Mouse (Mus musculus) mature B cell (primary cell): ENCODE data around the gene Thap8.

Source experiments
- in situ Hi-C: fragments of 300-500 bp; cut with MboI; formaldehyde crosslinking; loops from 2 replicates; pipeline ENCODE4 v1.14.3; 2019

The Thap8 gene

DNA sequence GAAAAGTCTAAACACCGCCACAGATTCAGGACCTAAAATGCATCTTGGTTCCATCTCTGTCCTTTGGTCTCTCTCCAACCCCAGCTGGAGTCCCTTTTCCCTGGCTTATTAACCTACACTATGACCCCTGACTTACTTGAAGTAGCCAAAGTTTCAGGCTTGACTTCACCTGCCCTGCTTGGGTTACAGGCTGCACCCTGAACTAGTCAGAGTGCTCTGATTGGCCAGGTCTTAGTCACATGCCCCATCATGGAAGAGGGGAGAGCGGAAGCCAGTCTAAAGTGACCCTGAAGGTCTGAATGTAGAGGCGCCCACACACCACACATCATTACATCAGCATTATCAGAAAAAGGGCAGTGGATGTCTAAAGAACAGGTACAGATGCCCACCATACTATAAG is 38.2 kb downstream of the Thap8 start:
- in situ Hi-C loops, result no loop called here

DNA sequence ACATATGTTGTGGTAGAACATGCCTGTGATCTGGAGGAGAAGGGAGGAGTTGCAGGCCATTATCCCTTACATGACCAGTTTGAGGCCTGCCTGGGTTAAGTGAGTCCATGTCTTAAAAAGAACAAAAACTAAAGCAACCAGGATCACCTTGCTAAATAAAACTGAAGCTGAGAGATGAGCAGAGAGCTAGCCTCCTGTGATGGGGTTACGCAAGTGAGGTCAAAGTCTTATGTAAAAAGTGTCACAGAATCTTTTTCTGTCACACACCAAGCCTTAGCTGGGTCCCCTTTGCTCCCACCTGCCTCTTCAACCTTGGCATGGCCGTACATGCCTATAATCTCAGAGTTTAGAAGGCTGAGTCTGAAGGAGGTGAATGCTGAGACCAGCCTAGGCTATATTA is 41.1 kb downstream of the Thap8 start:
- in situ Hi-C loops, result no loop called here

DNA sequence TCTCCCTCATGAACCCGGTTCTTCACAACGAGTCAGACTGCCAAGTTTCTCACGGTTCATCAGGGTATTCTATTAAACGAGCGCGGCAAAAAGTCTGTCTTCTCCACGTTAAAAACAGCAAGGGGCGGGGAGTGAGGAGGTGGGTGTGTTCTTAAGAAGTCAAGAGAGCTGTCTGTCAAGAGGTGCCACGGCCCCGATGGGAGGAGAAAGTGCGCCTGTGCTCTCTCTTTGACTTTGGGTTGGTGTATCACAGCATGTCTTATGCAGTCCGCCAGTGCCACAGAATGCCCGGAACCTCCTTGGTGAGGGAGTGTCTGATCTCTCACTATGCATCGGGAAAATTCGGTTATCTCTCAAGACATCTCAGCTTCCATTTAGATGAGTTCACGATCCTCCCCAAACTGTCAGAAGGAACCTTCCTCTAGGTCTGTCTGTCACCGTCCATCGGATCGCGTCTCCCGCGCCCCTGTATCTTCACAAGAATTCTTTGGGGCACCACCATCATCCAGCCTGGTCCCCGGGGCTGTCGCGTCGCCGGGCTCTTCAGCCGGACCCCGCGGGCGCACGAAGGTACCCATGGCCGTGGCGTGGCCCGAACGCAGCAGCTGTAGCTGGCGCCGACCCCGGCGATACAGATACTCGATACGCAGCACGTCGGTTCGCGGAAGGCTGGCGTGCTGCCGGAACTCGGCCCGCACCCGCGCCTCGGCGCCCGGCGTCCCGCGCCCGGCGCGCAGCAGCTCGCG is 41.8 kb downstream of the Thap8 start, which contains the start of gene E130208F15Rik:
E130208F15Rik (plus strand) TSS at position 202 of the 746 bp plus-strand sequence.
- in situ Hi-C loops, result no loop called here

DNA sequence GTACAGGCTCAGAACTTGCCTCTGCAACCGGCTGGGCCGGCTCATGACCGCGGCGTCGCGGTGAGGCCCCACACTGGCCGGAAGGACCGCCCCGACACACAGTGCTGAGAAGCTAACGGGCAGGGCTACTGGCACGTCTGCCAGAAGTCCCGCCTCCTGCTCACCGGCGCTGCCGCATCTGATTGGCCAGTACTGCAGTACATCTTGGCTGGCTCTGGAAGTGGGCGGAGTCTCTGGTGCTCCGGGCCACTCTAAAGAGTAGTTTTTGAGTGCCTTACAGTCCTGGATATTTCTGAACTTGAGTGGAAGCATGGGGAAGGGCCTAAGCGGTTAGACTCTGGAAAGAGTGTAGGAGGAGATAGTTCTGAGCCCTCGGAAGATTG is 42.4 kb downstream of the Thap8 start:
- in situ Hi-C loops, result no loop called here

DNA sequence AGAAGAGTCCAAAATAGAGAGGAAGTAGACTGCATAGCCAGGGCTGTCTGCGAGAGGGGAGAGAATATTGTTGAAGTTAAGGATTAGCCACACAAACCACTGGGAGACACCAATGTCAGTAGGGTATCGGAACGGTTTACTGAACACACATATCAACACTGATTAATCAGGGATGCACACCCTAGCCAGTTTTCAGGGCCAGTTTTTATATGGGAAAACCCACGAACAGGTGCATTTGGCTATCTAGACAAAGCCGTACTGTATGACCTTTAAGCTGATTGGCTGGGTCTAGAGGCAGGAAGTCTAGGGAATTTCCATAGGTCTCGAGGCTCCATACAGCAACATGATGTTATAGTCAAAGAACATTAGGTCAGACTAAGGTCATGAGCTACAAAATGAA is 43.0 kb downstream of the Thap8 start:
- in situ Hi-C loops, result no loop called here

- in situ Hi-C loops, result no loop called here
Observed at GRCm38 (mm10) chr7:30323795-30324194, 43.9 kb downstream of the Thap8 start, which contains the start of gene Sdhaf1. Gene Sdhaf1 (minus strand): TSS chr7:30323895.

GRCm38 (mm10) chr7:30324300-30324944 is 44.5 kb downstream of the Thap8 start:
- in situ Hi-C loops, result no loop called here

GRCm38 (mm10) chr7:30325364-30325763 is 45.5 kb downstream of the Thap8 start:
- in situ Hi-C loops, result no loop called here

- in situ Hi-C loops, result no loop called here
Observed at GRCm38 (mm10) chr7:30326427-30326826, 46.5 kb downstream of the Thap8 start.

- in situ Hi-C loops, result no loop called here
Observed at GRCm38 (mm10) chr7:30327140-30327539, 47.2 kb downstream of the Thap8 start.

GRCm38 (mm10) chr7:30328379-30328778 is 48.5 kb downstream of the Thap8 start:
- in situ Hi-C loops, result no loop called here

GRCm38 (mm10) chr7:30331887-30332286 is 52.0 kb downstream of the Thap8 start:
- in situ Hi-C loops, result no loop called here

- in situ Hi-C loops, result no loop called here
Observed at GRCm38 (mm10) chr7:30332622-30333259, 52.8 kb downstream of the Thap8 start.

DNA sequence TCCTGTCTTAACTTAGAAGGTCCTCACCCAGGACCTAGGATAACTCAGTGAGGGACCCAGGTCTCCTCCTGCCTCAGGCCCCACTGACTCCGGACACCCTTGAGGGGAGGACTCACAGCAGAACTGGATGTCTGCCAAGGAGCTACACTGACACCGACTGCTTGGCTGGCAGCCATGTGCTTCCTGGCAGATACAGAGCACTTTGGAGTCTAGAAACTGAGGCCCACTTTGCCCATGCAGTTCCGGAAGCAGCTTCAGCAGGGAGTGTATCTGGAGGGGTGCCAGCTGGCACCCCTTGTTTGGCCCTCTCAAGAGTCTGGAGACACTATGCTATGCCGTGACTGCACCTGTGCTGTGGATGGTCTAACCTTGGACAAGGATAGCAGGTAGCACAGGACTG is 53.5 kb downstream of the Thap8 start:
- in situ Hi-C loops, result no loop called here

- in situ Hi-C loops, result no loop called here
Observed at GRCm38 (mm10) chr7:30334563-30334962, 54.7 kb downstream of the Thap8 start.

- in situ Hi-C loops, result no loop called here
Observed at GRCm38 (mm10) chr7:30335688-30336087, 55.8 kb downstream of the Thap8 start.

- in situ Hi-C loops, result no loop called here
Observed at GRCm38 (mm10) chr7:30336384-30336783, 56.5 kb downstream of the Thap8 start.

DNA sequence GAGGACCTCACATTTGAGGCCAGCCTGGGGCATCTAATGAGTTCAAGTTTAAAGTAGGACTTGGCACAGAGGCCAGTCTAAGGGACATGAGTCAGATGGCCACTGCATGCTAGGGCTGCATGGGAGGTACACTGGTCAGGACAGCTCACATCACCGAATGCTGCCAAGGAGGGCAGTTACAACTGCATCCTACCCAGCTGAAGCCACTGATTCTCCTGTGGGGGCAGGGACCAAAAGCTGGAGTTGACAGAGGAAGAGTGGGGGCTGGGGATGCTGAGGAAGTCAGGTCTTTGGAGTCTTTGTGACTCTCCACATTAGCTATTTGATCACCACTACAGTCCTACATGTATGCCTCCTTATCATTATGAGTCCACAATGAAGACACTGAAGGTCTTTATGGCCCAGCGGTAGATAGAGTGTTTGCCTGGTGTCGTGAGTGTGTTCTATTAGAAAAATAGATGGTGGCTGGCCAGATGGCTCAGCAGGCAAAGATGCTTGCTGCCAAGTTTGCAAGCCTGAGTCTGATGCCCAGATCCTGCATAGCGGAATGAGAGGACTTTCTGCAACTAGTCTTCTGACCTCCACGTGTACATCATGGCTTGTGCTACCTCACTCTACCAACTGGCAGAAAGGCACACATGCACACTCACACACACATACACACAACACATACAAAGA is 59.7 kb downstream of the Thap8 start:
- in situ Hi-C loops, result no loop called here
